Mouse (Mus musculus) retina, embryonic 14.5 days (tissue): ENCODE data around the gene Dync1li1.
"Not testable (repeated sequence)": the region's sequence is repeated elsewhere in the genome, so short reads cannot be mapped to it uniquely, and the experiment has no call there.

Source experiments
- DNase-seq: peaks from one replicate; pipeline ENCODE4 v3.0.0-alpha.2; 2015; ENCODE audit warnings: low spot score

Dync1li1 gene

DNA sequence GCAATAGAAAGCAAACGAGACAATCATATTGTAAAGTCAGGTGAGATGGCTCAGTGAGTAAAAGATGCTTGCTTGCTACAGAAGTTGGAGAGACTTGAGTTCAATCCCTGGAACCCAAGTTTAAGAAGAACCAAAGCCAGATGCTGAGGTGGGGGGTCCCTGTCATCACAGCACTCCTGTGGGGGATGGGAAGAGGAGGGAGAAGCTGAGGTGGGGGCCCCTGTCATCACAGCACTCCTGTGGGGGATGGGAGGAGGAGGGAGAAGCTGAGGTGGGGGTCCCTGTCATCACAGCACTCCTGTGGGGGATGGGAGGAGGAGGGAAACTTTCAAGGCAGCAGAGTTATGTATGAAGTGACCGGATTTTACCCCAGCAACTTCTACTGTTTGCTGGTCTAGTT lies 15.0 kb upstream of the Dync1li1 start:
- DNase-seq, result no peak

DNA sequence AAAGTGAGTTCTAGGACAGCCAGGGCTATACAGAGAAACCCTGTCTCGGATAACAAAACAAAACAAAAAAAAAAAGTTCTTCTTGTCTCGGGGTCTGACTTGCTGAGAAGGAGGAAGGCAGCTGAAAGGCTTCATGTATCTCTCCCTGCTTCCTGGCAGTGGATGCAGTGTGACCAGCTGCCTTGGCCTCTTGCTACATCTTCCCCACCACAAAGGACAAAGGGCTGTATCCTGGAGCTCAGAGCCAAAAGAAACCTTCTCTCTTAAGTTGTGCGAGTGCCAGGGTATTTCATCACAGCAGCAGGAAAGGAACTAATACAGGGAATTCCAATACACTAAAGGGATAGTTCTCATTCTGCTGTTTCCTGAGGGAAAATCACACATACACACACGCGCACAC lies 10.0 kb upstream of the Dync1li1 start:
- no peak for DNase-seq

- DNase-seq, result no peak
Observed at GRCm38 (mm10) chr9:114679944-114680343, 8.6 kb upstream of the Dync1li1 start.

DNA sequence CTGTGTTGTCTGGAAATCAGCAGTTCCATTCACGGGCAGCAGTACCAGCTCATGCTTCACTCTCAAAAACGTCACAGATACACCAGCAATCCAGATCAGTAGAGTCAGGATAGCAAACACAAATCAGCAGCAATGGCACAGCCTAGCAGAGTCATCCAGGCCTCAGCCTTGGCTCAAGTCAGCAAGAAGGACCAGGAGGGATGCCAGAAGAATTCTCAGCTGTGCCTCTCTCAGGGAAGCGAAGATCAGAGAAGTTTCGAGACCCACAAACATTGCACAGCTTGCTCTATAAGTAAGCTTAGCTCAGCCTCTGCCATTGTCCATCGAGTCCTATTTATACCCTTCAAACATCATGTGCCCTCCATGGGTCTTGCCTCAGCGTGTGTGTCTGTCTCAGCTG lies 8.1 kb upstream of the Dync1li1 start:
- no peak for DNase-seq

DNA sequence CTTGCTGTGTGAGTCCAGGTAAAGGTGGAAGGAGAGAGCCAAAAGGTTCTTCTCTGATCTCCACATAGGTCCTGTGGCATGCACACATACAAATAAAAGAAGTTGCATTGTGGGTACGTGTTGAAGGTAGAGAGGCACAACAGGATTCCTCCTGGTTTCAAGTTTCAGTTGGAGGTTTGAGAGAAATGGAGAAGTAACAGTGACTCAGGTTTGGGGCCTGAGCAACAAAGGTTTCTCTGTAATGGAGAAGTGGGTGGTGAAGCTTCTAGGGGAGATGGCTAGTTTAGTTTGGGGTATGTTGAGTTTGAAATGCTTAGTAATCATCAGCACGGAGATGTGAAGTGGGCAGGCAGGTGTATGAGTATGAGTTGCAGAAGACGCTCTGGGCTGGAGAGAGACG lies 6.4 kb upstream of the Dync1li1 start:
- DNase-seq, result no peak

GRCm38 (mm10) chr9:114686245-114686644 lies 2.3 kb upstream of the Dync1li1 start:
- DNase-seq, result no peak

- DNase-seq, result no peak
Observed at GRCm38 (mm10) chr9:114687639-114688038, 951 bp upstream of the Dync1li1 start.

GRCm38 (mm10) chr9:114688953-114689407 lies 390 bp downstream of the Dync1li1 start:
- no peak for DNase-seq

GRCm38 (mm10) chr9:114690119-114690601 lies 1.6 kb downstream of the Dync1li1 start:
- no peak for DNase-seq

DNA sequence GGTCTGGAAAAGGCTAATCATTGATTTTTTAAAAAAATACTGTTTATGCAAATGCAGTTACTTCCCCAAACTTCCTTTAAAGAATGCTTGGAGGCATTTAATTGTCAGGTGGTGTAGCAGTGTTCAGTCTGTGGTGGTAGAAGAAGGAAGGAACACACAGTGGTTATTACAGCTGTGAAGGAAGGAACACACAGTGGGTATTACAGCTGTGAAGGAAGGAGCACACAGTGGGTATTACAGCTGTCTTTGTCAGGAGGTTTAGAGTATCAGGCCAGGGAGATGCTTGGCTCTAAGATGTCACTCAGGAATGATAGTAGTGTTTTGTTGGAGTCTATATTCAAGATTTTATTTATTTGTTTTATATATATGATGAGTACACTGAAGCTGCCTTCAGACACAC lies 2.5 kb downstream of the Dync1li1 start:
- no peak for DNase-seq

- not testable (repeated sequence) for DNase-seq
Observed at GRCm38 (mm10) chr9:114695662-114696061, 7.1 kb downstream of the Dync1li1 start.

- no peak for DNase-seq
Observed at GRCm38 (mm10) chr9:114697072-114697471, 8.5 kb downstream of the Dync1li1 start.

- DNase-seq, result no peak
Observed at GRCm38 (mm10) chr9:114697926-114698325, 9.3 kb downstream of the Dync1li1 start.

- no peak for DNase-seq
Observed at GRCm38 (mm10) chr9:114699262-114699661, 10.7 kb downstream of the Dync1li1 start.

- no peak for DNase-seq
Observed at GRCm38 (mm10) chr9:114699882-114700665, 11.5 kb downstream of the Dync1li1 start.

DNA sequence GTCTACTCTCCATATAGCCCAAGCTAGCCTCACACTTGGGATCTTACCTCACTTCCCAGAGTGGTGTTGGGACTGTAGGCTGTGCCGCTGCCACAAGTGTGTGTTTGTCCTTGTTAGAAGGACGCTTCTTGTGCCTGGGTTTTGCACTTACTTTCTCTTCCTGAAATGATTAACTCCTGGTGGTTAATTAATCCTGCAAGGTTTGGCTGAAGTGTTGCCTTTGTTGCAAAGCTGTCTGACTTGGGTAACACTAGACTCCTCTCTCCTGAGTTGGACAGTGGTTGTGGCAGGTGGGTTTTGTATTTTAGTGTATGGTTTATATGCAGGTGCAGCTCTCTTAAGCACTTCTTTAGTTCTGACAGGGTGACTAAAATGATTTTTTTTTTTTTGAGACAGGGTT lies 12.4 kb downstream of the Dync1li1 start:
- no peak for DNase-seq

DNA sequence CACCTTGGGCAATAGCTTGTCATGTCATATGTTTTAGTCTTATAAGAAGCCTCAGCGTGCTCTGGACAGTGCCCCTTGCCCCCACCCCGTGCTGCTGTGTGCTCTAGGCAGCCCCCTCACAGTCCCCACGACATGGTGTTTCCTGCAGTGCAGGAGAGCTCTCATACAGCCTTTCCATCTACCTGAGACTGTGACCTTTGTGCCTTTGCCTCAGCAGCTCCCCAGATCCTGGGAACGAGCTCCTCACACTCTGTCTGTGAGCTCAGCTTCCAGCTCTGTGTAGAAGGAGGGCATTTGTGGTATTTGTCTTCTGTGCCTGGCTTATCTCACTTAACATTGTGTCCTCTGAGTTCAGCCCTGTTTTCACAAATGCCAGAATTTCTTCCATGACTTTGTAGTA lies 13.3 kb downstream of the Dync1li1 start:
- no peak for DNase-seq

- DNase-seq, result no peak
Observed at GRCm38 (mm10) chr9:114707805-114708204, 19.2 kb downstream of the Dync1li1 start.

GRCm38 (mm10) chr9:114710345-114710744 lies 21.8 kb downstream of the Dync1li1 start:
- DNase-seq, result no peak

DNA sequence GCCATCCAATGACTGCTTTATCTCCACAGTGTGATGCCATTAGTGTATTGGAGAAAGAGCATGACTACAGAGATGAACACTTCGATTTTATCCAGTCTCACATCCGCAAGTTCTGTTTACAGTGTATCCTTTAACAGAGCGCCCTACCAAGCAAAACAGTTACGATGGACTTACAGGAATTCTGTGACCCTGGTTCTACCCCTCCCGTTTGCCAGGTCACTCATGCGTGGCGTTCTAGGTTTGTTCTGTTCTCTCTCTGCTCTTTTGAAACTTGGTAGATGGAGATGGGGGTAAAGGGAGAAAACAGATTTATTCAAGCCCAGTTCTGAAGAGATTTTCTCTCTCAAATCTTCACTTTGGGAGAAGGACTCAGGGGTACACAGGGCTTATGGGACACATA lies 24.9 kb downstream of the Dync1li1 start:
- DNase-seq, result no peak

DNA sequence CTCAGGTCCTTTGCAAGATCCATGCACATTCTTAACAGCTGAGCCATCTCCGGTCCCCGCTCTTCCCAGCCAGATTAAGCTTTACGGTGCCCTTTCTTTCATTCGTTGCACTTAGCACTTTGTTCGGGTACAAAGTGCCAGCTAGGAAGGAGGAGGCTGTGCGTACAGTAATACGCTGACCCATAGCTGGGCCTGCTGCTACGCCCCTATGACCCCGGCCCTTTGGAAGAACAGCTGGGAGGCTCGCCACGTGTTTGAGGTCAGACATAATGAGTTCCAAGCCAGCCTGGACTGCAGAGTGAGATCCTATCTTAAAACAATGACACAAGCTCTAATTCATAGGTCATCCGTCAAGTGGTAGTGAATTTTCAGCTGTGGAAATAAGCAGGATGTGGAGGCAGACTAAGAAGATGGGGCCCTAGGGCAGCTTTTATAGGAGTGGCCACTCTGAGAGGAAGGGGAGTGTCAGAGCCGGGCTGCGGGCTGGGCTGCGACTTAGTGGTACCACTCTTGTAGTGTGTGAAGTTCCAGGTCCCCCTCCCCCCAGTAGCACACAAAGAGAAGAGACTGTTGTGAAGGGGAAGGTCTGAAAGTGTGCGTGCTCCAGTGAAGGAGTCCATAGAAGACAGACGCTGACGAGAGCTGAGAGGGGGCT lies 28.2 kb downstream of the Dync1li1 start:
- no peak for DNase-seq

DNA sequence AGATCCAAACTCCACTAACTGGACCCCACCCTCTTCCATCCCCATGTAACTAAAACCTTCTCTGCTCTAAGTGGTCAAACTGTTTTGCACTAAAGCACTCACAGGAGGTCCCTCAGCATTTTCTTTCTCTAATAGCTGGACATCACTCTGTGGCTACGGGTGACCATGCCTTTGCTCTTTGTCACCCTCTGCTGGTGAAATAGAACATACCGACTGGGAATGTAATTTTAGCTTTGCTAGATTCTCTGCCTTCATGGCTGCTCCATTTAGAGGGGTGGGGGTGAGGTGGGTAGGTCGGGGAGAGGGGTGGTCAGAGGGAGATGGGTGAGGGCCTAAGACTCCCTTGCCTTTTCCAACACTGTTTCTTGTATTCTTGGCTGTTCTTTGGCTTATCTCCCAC lies 38.7 kb downstream of the Dync1li1 start:
- DNase-seq, result peak; percentile 89

DNA sequence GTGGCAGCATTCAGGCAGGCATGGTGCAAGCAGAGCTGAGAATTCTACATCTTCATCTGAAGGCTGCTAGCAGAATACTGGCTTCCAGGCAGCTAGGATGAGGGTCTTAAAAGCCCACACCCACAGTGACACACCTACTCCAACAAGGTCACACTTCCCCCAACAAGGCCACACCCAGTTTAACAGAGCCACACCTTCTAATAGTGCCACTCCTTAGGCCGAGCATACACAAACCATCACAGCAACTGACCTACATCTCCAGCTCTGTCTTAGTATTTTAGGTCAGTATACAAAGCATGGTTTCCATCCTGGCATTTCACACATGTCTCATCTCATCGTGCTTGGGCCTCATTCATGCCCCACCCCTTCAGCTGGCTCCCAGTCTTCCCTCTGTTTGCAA lies 39.8 kb downstream of the Dync1li1 start:
- not testable (repeated sequence) for DNase-seq
